Mouse (Mus musculus): Measurements from ENCODE around the gene Slc8a3.

GRCm38 (mm10) chr12:81278031-81278430 is 54.9 kb downstream of the Slc8a3 start:
- no peak for TF ChIP-seq CTCF (conservative IDR thresholded peaks at IDR 0.05; ENCODE audit: low read length)
- no peak for TF ChIP-seq POU5F1 (IDR thresholded peaks at IDR 0.05; ENCODE audit: borderline replicate concordance, low read length)
- no peak for TF ChIP-seq NANOG (IDR thresholded peaks at IDR 0.05; ENCODE audit: borderline replicate concordance, low read length)

Data from E14TG2a.4 (cell line).